Mouse (Mus musculus): ENCODE measurements at regions not wholly inside any gene's neighbourhood (a gene's known extent, or its start where the extent isn't known, plus 50 kb on each side); places are given as distances from the start of the nearest gene placed in this dataset.
A peak's percentile ranks its signal among the peaks of the same experiment; 100 is the strongest.

GRCm38 (mm10) chr5:50762261-50762660 is 703.5 kb upstream of the Adgra3 start:
- Histone ChIP-seq H3K9me3 (replicated peaks; ENCODE audit: insufficient read depth, low read length) (no peaks in the 10 kb centered on the region), H3K4me3 (ENCODE audit: control insufficient read depth in 1 of 2, insufficient read depth in 1 of 2, low read depth in 2 of 2, low read length in 2 of 2) (no peak overlapping the region), H3K79me2 (ENCODE audit: control insufficient read depth, insufficient read depth, low read length, poor library complexity) (no peaks in the 10 kb centered on the region), H3K27ac (ENCODE audit: control insufficient read depth, low read depth, low read length) (no peak overlapping the region), H3K36me3 (ENCODE audit: control insufficient read depth in 1 of 2, insufficient read depth in 2 of 2, low read length in 2 of 2) (no peaks in the 10 kb centered on the region), H3K9ac (ENCODE audit: control insufficient read depth, low read depth, low read length, poor library complexity, severe bottlenecking) (no peak overlapping the region), H3K27me3 (ENCODE audit: control insufficient read depth in 1 of 2, insufficient read depth in 2 of 2, low read length in 2 of 2) (no peaks in the 10 kb centered on the region), H3K4me1 (ENCODE audit: control insufficient read depth in 1 of 2, insufficient read depth in 2 of 2, low read length in 2 of 2) (no peaks in the 10 kb centered on the region)
- TF ChIP-seq POLR2AphosphoS2 (IDR thresholded peaks at IDR 0.05; ENCODE audit: low read length) (no peak), RAD21 (IDR thresholded peaks at IDR 0.05; ENCODE audit: low read depth, low read length) (no peak)
- DNase-seq (ENCODE audit: low read depth, low spot score): no peak

GRCm38 (mm10) chr5:50760386-50760785 is 701.6 kb upstream of the Adgra3 start:
- Histone ChIP-seq H3K4me3 (ENCODE audit: control insufficient read depth in 1 of 2, insufficient read depth in 1 of 2, low read depth in 2 of 2, low read length in 2 of 2) (no peak overlapping the region), H3K79me2 (ENCODE audit: control insufficient read depth, insufficient read depth, low read length, poor library complexity) (no peaks in the 10 kb centered on the region), H3K27ac (ENCODE audit: control insufficient read depth, low read depth, low read length) (no peak overlapping the region), H3K9ac (ENCODE audit: control insufficient read depth, low read depth, low read length, poor library complexity, severe bottlenecking) (no peak overlapping the region), H3K4me1 (ENCODE audit: control insufficient read depth in 1 of 2, insufficient read depth in 2 of 2, low read length in 2 of 2) (no peaks in the 10 kb centered on the region), H3K9me3 (replicated peaks; ENCODE audit: insufficient read depth, low read length) (no peaks in the 10 kb centered on the region), H3K36me3 (ENCODE audit: control insufficient read depth in 1 of 2, insufficient read depth in 2 of 2, low read length in 2 of 2) (no peaks in the 10 kb centered on the region), H3K27me3 (ENCODE audit: control insufficient read depth in 1 of 2, insufficient read depth in 2 of 2, low read length in 2 of 2) (no peaks in the 10 kb centered on the region)
- no peak for DNase-seq (ENCODE audit: low read depth, low spot score)
- no peak for TF ChIP-seq EP300 (IDR thresholded peaks at IDR 0.05; ENCODE audit: low read depth in 1 of 2, low read length in 2 of 2)
- TF ChIP-seq CTCF (IDR thresholded peaks at IDR 0.05 in 2 of 3, conservative IDR thresholded peaks at IDR 0.05 in 1 of 3; ENCODE audit: control insufficient read depth in 1 of 3, insufficient read depth in 1 of 3, low read depth in 2 of 3, low read length in 3 of 3, poor library complexity in 1 of 3, severe bottlenecking in 1 of 3): no peak
- TF ChIP-seq GABPA (IDR thresholded peaks at IDR 0.05; ENCODE audit: low read depth, low read length): no peak

GRCm38 (mm10) chr5:50752766-50753165 is 694.0 kb upstream of the Adgra3 start:
- Histone ChIP-seq H3K4me1 (ENCODE audit: control insufficient read depth in 1 of 2, insufficient read depth in 2 of 2, low read length in 2 of 2) (no peaks in the 10 kb centered on the region), H3K4me3 (ENCODE audit: control insufficient read depth in 1 of 2, insufficient read depth in 1 of 2, low read depth in 2 of 2, low read length in 2 of 2) (no peak overlapping the region), H3K9me3 (replicated peaks; ENCODE audit: insufficient read depth, low read length) (no peaks in the 10 kb centered on the region), H3K27me3 (ENCODE audit: control insufficient read depth in 1 of 2, insufficient read depth in 2 of 2, low read length in 2 of 2) (no peaks in the 10 kb centered on the region), H3K27ac (ENCODE audit: control insufficient read depth, low read depth, low read length) (no peak overlapping the region), H3K79me2 (ENCODE audit: control insufficient read depth, insufficient read depth, low read length, poor library complexity) (no peaks in the 10 kb centered on the region), H3K9ac (ENCODE audit: control insufficient read depth, low read depth, low read length, poor library complexity, severe bottlenecking) (no peak overlapping the region), H3K36me3 (ENCODE audit: control insufficient read depth in 1 of 2, insufficient read depth in 2 of 2, low read length in 2 of 2) (no peaks in the 10 kb centered on the region)
- TF ChIP-seq CTCF (IDR thresholded peaks at IDR 0.05 in 2 of 3, conservative IDR thresholded peaks at IDR 0.05 in 1 of 3; ENCODE audit: control insufficient read depth in 1 of 3, insufficient read depth in 1 of 3, low read depth in 2 of 3, low read length in 3 of 3, poor library complexity in 1 of 3, severe bottlenecking in 1 of 3): peak in 2 of 3 experiments; percentile 44 to 50; a peak in 4 of 6 replicates
- no peak for TF ChIP-seq NRF1 (IDR thresholded peaks at IDR 0.05; ENCODE audit: insufficient read depth, low read depth, low read length, poor library complexity, severe bottlenecking)
- TF ChIP-seq ETS1 (IDR thresholded peaks at IDR 0.05; ENCODE audit: low read depth, low read length): no peak
- TF ChIP-seq SMC3 (IDR thresholded peaks at IDR 0.05; ENCODE audit: low read depth, low read length): peak; percentile 52
- peak; percentile 47 for TF ChIP-seq RAD21 (IDR thresholded peaks at IDR 0.05; ENCODE audit: low read depth, low read length)
- DNase-seq (ENCODE audit: low read depth, low spot score): peak; percentile 27

GRCm38 (mm10) chr5:50751358-50751757 is 692.6 kb upstream of the Adgra3 start:
- no peaks in the 10 kb centered on the region for H3K79me2 ChIP-seq (ENCODE audit: control insufficient read depth, insufficient read depth, low read length, poor library complexity)
- no peak overlapping the region for H3K4me3 ChIP-seq (ENCODE audit: control insufficient read depth in 1 of 2, insufficient read depth in 1 of 2, low read depth in 2 of 2, low read length in 2 of 2)
- H3K9ac ChIP-seq (ENCODE audit: control insufficient read depth, low read depth, low read length, poor library complexity, severe bottlenecking): no peak overlapping the region
- no peak overlapping the region for H3K27ac ChIP-seq (ENCODE audit: control insufficient read depth, low read depth, low read length)
- H3K4me1 ChIP-seq (ENCODE audit: control insufficient read depth in 1 of 2, insufficient read depth in 2 of 2, low read length in 2 of 2): no peaks in the 10 kb centered on the region
- H3K9me3 ChIP-seq (replicated peaks; ENCODE audit: insufficient read depth, low read length): no peaks in the 10 kb centered on the region
- no peak for TF ChIP-seq CHD2 (IDR thresholded peaks at IDR 0.05; ENCODE audit: low read length)
- no peak for TF ChIP-seq JUND (IDR thresholded peaks at IDR 0.05; ENCODE audit: low read depth, low read length)
- no peak for TF ChIP-seq USF2 (IDR thresholded peaks at IDR 0.05; ENCODE audit: borderline replicate concordance in 1 of 2, insufficient read depth in 1 of 2, low read depth in 1 of 2, low read length in 2 of 2)
- TF ChIP-seq CHD1 (IDR thresholded peaks at IDR 0.05; ENCODE audit: low read depth, low read length): no peak
- no peak for TF ChIP-seq MEF2A (IDR thresholded peaks at IDR 0.05; ENCODE audit: extremely low read depth, insufficient replicate concordance, low read depth, low read length, poor library complexity, severe bottlenecking)
- DNase-seq (ENCODE audit: low read depth, low spot score): no peak
- H3K27me3 ChIP-seq (ENCODE audit: control insufficient read depth in 1 of 2, insufficient read depth in 2 of 2, low read length in 2 of 2): no peaks in the 10 kb centered on the region
- no peaks in the 10 kb centered on the region for H3K36me3 ChIP-seq (ENCODE audit: control insufficient read depth in 1 of 2, insufficient read depth in 2 of 2, low read length in 2 of 2)
